Mouse (Mus musculus): Measurements from ENCODE around the gene Cdc42ep3. TPM values are rescaled to one million over a fixed set of nuclear protein-coding genes. Genes with fewer than 3 reads are reported as not detected.

Gene Cdc42ep3
- polyA plus RNA-seq, 1 experiment from 2014 or later: 72.3 TPM

DNA sequence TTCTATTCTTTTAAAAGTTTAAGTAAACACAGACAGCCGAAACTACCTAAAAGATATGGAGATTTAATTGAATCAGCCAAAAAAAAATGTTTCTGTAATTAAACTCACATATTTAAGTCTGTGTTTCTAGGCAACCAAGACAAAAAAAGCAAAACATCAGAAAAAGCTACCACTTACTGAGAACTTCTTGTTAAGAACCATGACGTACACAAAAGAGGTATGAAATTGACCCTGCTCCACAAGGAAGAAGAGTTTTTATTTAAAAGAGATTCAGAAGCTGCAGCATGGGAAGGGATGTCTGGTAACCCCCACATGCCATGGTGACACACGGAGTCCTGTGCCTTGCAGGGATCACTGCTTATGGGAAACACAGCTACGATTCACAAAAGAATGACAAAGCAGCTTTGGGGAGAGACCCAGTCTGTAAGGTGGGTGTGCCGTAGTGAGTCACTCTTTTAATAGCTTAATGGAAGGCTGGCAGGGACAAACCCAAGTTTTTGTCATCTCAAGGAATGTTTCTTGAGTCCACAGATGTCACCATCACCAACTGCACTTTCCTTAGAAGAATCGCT lies 69.8 kb downstream of the Cdc42ep3 start:
- Histone ChIP-seq H3K27me3 (ENCODE audit: control insufficient read depth, insufficient read depth, low read length) (no peaks in the 10 kb centered on the region), H3K36me3 (ENCODE audit: control insufficient read depth, insufficient read depth) (no peaks in the 10 kb centered on the region), H3K9me3 (replicated peaks; ENCODE audit: control insufficient read depth, low read length) (peaks cover 2% of the 10 kb centered on the region; the same call in 1 of the 2 replicates), H3K9ac (ENCODE audit: low read length) (no peak overlapping the region), H3K27ac (ENCODE audit: low read length) (no peak overlapping the region), H3K4me2 (ENCODE audit: low read depth, low read length) (no peak overlapping the region), H3K4me1 (ENCODE audit: control insufficient read depth, insufficient read depth, low read length) (no peaks in the 10 kb centered on the region), H3K4me3 (ENCODE audit: low read length) (no peak overlapping the region)
- no peak for ATAC-seq (replicated peaks; ENCODE audit: extremely low read depth, insufficient read depth, low FRiP score)
- 74% methylated on average over 6 of the region's 6 CpGs for WGBS
